Mouse (Mus musculus): Measurements from ENCODE around the gene Gpr84. TPM values are rescaled to one million over a fixed set of nuclear protein-coding genes. Genes with fewer than 3 reads are reported as not detected.

Gpr84 gene
- total RNA-seq, 2 experiments from 2014 or later: 0.40 to 0.66 TPM

GRCm38 (mm10) chr15:103304616-103304969, 5.8 kb downstream of the Gpr84 start:
- TF ChIP-seq CTCF (IDR thresholded peaks at IDR 0.05): no peak
- Histone ChIP-seq H3K4me3 (peak overlapping the region; percentile 60), H3K27ac (peak overlapping the region; percentile 93)
- no peak for DNase-seq (ENCODE audit: extremely low spot score in 1 of 2, low spot score in 2 of 2)
- intact Hi-C loops (cut with DNase I): loop anchor here (2.0 to 10.0 kb wide), 2 partner anchors 64 to 560 kb away; partner anchors contain the start of gene Hnrnpa1

- peak overlapping the region; percentile 60 for H3K4me3 ChIP-seq
- peak overlapping the region; percentile 93 for H3K27ac ChIP-seq
- intact Hi-C loops (cut with DNase I): loop anchor here (2.0 to 10.0 kb wide), 2 partner anchors 63 to 559 kb away; partner anchors contain the start of gene Hnrnpa1
- no peak for TF ChIP-seq CTCF (IDR thresholded peaks at IDR 0.05)
- peak in 1 of 2 experiments; percentile 18 for DNase-seq (ENCODE audit: extremely low spot score in 1 of 2, low spot score in 2 of 2)
Observed at GRCm38 (mm10) chr15:103303916-103304615, 6.3 kb downstream of the Gpr84 start.

GRCm38 (mm10) chr15:103302341-103303021, 7.9 kb downstream of the Gpr84 start:
- DNase-seq (ENCODE audit: extremely low spot score in 1 of 2, low spot score in 2 of 2): peak in 1 of 2 experiments; percentile 8
- no peak for TF ChIP-seq CTCF (IDR thresholded peaks at IDR 0.05)
- Histone ChIP-seq H3K4me3 (no peak overlapping the region), H3K27ac (no peak overlapping the region; the same call in 1 of the 2 replicates)
- intact Hi-C loops (cut with DNase I): loop anchor here (10.0 kb wide), 1 partner anchor 558 kb away; no protein-coding TSS in a partner anchor

GRCm38 (mm10) chr15:103301547-103302340, 8.7 kb downstream of the Gpr84 start:
- Histone ChIP-seq H3K4me3 (no peak overlapping the region), H3K27ac (peak overlapping the region; percentile 36; the same call in 1 of the 2 replicates)
- DNase-seq (ENCODE audit: extremely low spot score in 1 of 2, low spot score in 2 of 2): peak in 1 of 2 experiments; percentile 8
- intact Hi-C loops (cut with DNase I): loop anchor here (10.0 kb wide), 1 partner anchor 557 kb away; no protein-coding TSS in a partner anchor
- no peak; the same call in 1 of the 2 replicates for TF ChIP-seq CTCF (IDR thresholded peaks at IDR 0.05)

GRCm38 (mm10) chr15:103301046-103301445, 9.4 kb downstream of the Gpr84 start:
- no peak overlapping the region for H3K4me3 ChIP-seq
- DNase-seq (ENCODE audit: extremely low spot score in 1 of 2, low spot score in 2 of 2): no peak
- no peak for TF ChIP-seq CTCF (IDR thresholded peaks at IDR 0.05)
- peak overlapping the region; percentile 91 for H3K27ac ChIP-seq
- intact Hi-C loops (cut with DNase I): loop anchor here (10.0 kb wide), 1 partner anchor 556 kb away; no protein-coding TSS in a partner anchor

- DNase-seq (ENCODE audit: extremely low spot score in 1 of 2, low spot score in 2 of 2): peak in 1 of 2 experiments; percentile 19
- H3K27ac ChIP-seq: peak overlapping the region; percentile 91
- intact Hi-C loops (cut with DNase I): loop anchor here (10.0 kb wide), 1 partner anchor 556 kb away; no protein-coding TSS in a partner anchor
- TF ChIP-seq CTCF (IDR thresholded peaks at IDR 0.05): no peak
- H3K4me3 ChIP-seq: no peak overlapping the region
Observed at GRCm38 (mm10) chr15:103300560-103300959, 9.9 kb downstream of the Gpr84 start.

GRCm38 (mm10) chr15:103300067-103300471, 10.3 kb downstream of the Gpr84 start:
- DNase-seq (ENCODE audit: extremely low spot score in 1 of 2, low spot score in 2 of 2): peak; percentile 65 to 66
- intact Hi-C loops (cut with DNase I): loop anchor here (10.0 kb wide), 1 partner anchor 555 kb away; no protein-coding TSS in a partner anchor
- H3K4me3 ChIP-seq: peak overlapping the region; percentile 31
- TF ChIP-seq CTCF (IDR thresholded peaks at IDR 0.05): no peak
- peak overlapping the region; percentile 91 for H3K27ac ChIP-seq

GRCm38 (mm10) chr15:103299644-103300043, 10.8 kb downstream of the Gpr84 start:
- peak overlapping the region; percentile 91 for H3K27ac ChIP-seq
- peak overlapping the region; percentile 31 for H3K4me3 ChIP-seq
- no peak for TF ChIP-seq CTCF (IDR thresholded peaks at IDR 0.05)
- DNase-seq (ENCODE audit: extremely low spot score in 1 of 2, low spot score in 2 of 2): no peak
- intact Hi-C loops (cut with DNase I): loop anchor here (10.0 kb wide), 1 partner anchor 555 kb away; no protein-coding TSS in a partner anchor

- no peak for DNase-seq (ENCODE audit: extremely low spot score in 1 of 2, low spot score in 2 of 2)
Observed at GRCm38 (mm10) chr15:103298861-103299616, 11.4 kb downstream of the Gpr84 start.

GRCm38 (mm10) chr15:103298026-103298425, 12.4 kb downstream of the Gpr84 start:
- intact Hi-C loops (cut with DNase I): no loop called here
- peak overlapping the region; percentile 91 for H3K27ac ChIP-seq

More at GRCm38 (mm10) chr15:103298861-103299616, 11.4 kb downstream of the Gpr84 start:
- TF ChIP-seq CTCF (IDR thresholded peaks at IDR 0.05): no peak
- Histone ChIP-seq H3K4me3 (no peak overlapping the region), H3K27ac (peak overlapping the region; percentile 91)
- intact Hi-C loops (cut with DNase I): no loop called here

More at GRCm38 (mm10) chr15:103298026-103298425, 12.4 kb downstream of the Gpr84 start:
- DNase-seq (ENCODE audit: extremely low spot score in 1 of 2, low spot score in 2 of 2): no peak
- TF ChIP-seq CTCF (IDR thresholded peaks at IDR 0.05): no peak
- H3K4me3 ChIP-seq: no peak overlapping the region
